Mouse (Mus musculus) kidney, embryonic 15.5 days (tissue): Measurements from ENCODE around the gene Dpf2. TPM values are rescaled to one million over a fixed set of nuclear protein-coding genes. Genes with fewer than 3 reads are reported as not detected.
A peak's percentile ranks its signal among the peaks of the same experiment; 100 is the strongest.

ENCODE experiments used
- ATAC-seq: fragments of 200-750 bp; cut with Nextera tagmentation; replicated peaks from 2 replicates; pipeline ENCODE4 v1.8.0; 2017; ENCODE audit warnings: moderate TSS enrichment; ENCODE audit not compliant: low FRiP score
- H3K27ac ChIP-seq: fragments of 300-500 bp; sonication (generic); 2 replicates; pipeline ENCODE4 v1.5.1; 2015; ENCODE audit warnings: mild to moderate bottlenecking, inconsistent platforms
- H3K27me3 ChIP-seq: fragments of 300-500 bp; sonication (generic); 2 replicates; pipeline ENCODE4 v1.6.1; 2015; ENCODE audit warnings: inconsistent platforms
- H3K36me3 ChIP-seq: fragments of 300-500 bp; sonication (generic); 2 replicates; pipeline ENCODE4 v1.6.1; 2015; ENCODE audit warnings: inconsistent platforms
- H3K4me1 ChIP-seq: fragments of 300-500 bp; sonication (generic); 2 replicates; pipeline ENCODE4 v1.6.1; 2015; ENCODE audit warnings: inconsistent platforms
- H3K4me2 ChIP-seq: fragments of 300-500 bp; sonication (generic); 2 replicates; pipeline ENCODE4 v1.6.1; 2015; ENCODE audit warnings: moderate library complexity, mild to moderate bottlenecking, inconsistent platforms
- H3K4me3 ChIP-seq: fragments of 300-500 bp; sonication (generic); replicated peaks from 2 replicates; pipeline ENCODE4 v1.5.1; 2015; ENCODE audit warnings: mild to moderate bottlenecking, inconsistent platforms
- H3K9ac ChIP-seq: fragments of 300-500 bp; sonication (generic); 2 replicates; pipeline ENCODE4 v1.6.1; 2015; ENCODE audit warnings: mild to moderate bottlenecking, inconsistent platforms
- H3K9me3 ChIP-seq: fragments of 300-500 bp; sonication (generic); replicated peaks from 2 replicates; pipeline ENCODE4 v1.6.1; 2016; ENCODE audit warnings: inconsistent platforms
- WGBS: fragments of 180-500 bp; shearing (Covaris S2); methylation state at CpG from one replicate; pipeline ENCODE4 v1.1.7; 2015; ENCODE audit warnings: mixed read lengths; 5-methylcytosine and 5-hydroxymethylcytosine counted together
- polyA plus RNA-seq: library from polyadenylated mRNA; unstranded; fragments of >200 nt; fragmentation: Nextera tagmentation; extraction: Ambion mirVana; gene quantifications from 2 replicates; pipeline ENCODE4 v1.2.1, GENCODE M21; 2015

Gene Dpf2
- polyA plus RNA-seq, result 166 and 178 TPM in 2 replicates

DNA sequence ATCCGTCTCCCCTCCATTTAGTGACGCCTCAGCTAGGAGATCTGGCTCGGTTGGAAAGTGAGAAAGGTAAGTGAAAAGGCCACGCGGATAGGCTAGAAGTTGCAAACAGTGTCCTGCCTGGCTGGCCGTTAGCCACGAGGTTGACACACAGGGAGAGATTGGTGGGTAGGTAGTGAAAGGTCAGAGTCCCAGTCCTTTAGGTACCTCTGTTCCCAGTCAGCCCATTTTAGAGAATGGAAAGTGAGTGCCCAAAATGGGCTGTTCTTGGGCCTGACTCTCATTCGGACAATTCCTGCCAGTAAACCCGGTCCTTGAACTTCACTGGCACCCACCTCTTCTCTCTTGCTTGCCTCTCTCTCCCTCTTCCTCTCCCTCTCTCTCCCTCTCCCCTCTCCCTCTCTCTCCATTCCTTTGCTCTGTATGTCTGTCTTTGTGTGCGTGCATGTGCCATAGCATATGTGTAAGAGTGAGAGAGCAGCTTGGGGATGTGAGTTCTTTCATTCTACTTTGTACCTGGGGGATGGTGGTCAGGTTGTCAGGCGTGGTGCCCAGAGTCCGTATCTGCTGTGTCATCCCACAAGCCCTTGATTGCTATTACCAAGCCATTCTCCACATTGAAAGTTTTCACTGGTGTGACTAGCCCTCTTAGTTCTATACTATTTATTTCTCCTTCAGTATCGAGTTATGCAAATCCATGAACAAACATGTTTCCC, at the start of gene Dpf2:
Dpf2 (minus strand) TSS at position 4 of the 713 bp plus-strand sequence.
- H3K4me3 ChIP-seq, result peak within 1 kb of the TSS; percentile 98
- peak; percentile 63; the same call in 1 of the 2 replicates for ATAC-seq
- peaks cover 36% of the 10 kb centered on the region for H3K36me3 ChIP-seq
- H3K9me3 ChIP-seq, result no peaks in the 10 kb centered on the region
- peak within 1 kb of the TSS; percentile 97 for H3K9ac ChIP-seq
- peak within 1 kb of the TSS; percentile 94 for H3K27ac ChIP-seq
- peak within 1 kb of the TSS; percentile 71 for H3K4me2 ChIP-seq
- 18% methylated on average over 13 of the region's 13 CpGs for WGBS
- no peaks in the 10 kb centered on the region for H3K27me3 ChIP-seq
- H3K4me1 ChIP-seq, result peaks cover 32% of the 10 kb centered on the region

DNA sequence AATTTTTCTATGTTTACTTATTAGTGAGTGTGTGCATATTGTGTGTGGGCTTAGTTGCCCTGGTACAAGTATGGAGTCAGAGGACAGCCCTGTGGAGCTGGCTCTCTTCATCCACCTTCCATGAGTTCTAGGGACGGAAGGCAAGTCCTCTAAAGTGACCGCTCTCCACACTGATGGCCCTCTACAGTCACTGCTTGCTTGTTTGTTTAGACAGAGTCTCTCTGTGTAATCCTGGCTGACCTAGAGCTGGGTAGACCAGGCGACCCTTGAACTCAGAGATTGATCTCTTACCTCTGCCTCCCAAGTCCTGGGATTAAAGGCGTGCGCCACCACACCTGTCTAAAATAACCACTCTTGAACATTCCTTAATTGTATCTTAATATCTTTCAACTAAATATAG, 44.6 kb upstream of the Dpf2 start:
- WGBS, result 86% methylated on average over 5 of the region's 5 CpGs
- peaks cover 58% of the 10 kb centered on the region for H3K36me3 ChIP-seq
- 0 out of 2 replicates have a peak overlapping the region, but pooled peaks have one; percentile 29 for H3K27ac ChIP-seq
- H3K4me1 ChIP-seq, result peaks cover 59% of the 10 kb centered on the region
- H3K27me3 ChIP-seq, result no peaks in the 10 kb centered on the region
- H3K9ac ChIP-seq, result no peak overlapping the region
- no peak overlapping the region for H3K4me3 ChIP-seq
- ATAC-seq, result no peak
- H3K4me2 ChIP-seq, result no peak overlapping the region
- no peaks in the 10 kb centered on the region for H3K9me3 ChIP-seq

DNA sequence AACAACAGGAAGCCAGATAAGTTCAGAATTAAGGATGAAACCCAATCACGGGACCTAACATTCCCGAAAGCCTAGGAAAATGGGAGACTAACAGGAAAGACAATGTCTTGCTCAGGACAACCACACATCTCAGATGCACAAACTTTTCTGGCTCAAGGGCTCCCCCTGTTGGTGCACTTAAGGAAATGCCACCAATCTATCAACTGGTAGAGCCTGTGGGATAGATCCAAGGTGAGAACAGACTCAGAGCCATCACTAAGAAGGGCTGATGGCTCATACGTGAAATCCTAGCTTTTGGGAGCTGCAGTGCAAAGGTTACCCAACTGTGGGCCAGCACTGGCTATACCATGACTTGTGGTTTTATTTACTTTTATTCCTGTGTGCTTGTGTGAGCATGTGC, 43.9 kb upstream of the Dpf2 start:
- peaks cover 61% of the 10 kb centered on the region for H3K4me1 ChIP-seq
- H3K9me3 ChIP-seq, result no peaks in the 10 kb centered on the region
- ATAC-seq, result peak; percentile 34; the same call in 1 of the 2 replicates
- H3K4me3 ChIP-seq, result peak overlapping the region; percentile 22; the same call in 1 of the 2 replicates
- H3K27ac ChIP-seq, result peak overlapping the region; percentile 87
- no peaks in the 10 kb centered on the region for H3K27me3 ChIP-seq
- 13% methylated on average over 3 of the region's 3 CpGs for WGBS
- peaks cover 61% of the 10 kb centered on the region for H3K36me3 ChIP-seq
- H3K4me2 ChIP-seq, result peak overlapping the region; percentile 48; the same call in 1 of the 2 replicates
- H3K9ac ChIP-seq, result no peak overlapping the region

- Histone ChIP-seq H3K9ac (no peak overlapping the region), H3K9me3 (no peaks in the 10 kb centered on the region), H3K27me3 (no peaks in the 10 kb centered on the region), H3K36me3 (peaks cover 65% of the 10 kb centered on the region), H3K4me3 (peak overlapping the region; percentile 22), H3K4me2 (peak overlapping the region; percentile 48), H3K4me1 (peaks cover 57% of the 10 kb centered on the region), H3K27ac (peak overlapping the region; percentile 87)
- 51% methylated on average over 28 of the region's 28 CpGs for WGBS
- peak; percentile 57 for ATAC-seq
Measured at GRCm38 (mm10) chr19:5955704-5956670, 43.2 kb upstream of the Dpf2 start.

- H3K36me3 ChIP-seq, result peaks cover 66% of the 10 kb centered on the region
- no peak for ATAC-seq
- WGBS, result 65% methylated on average over 10 of the region's 10 CpGs
- H3K4me2 ChIP-seq, result 0 out of 2 replicates have a peak overlapping the region, but pooled peaks have one; percentile 48
- H3K4me3 ChIP-seq, result no peak overlapping the region
- H3K27ac ChIP-seq, result peak overlapping the region; percentile 87
- H3K9ac ChIP-seq, result no peak overlapping the region
- H3K27me3 ChIP-seq, result no peaks in the 10 kb centered on the region
- no peaks in the 10 kb centered on the region for H3K9me3 ChIP-seq
- H3K4me1 ChIP-seq, result peaks cover 58% of the 10 kb centered on the region
Measured at GRCm38 (mm10) chr19:5954936-5955335, 42.1 kb upstream of the Dpf2 start.

- H3K9ac ChIP-seq, result no peak overlapping the region
- peak overlapping the region; percentile 87 for H3K27ac ChIP-seq
- no peaks in the 10 kb centered on the region for H3K27me3 ChIP-seq
- 0 out of 2 replicates have a peak, but pooled peaks have one; percentile 5 for ATAC-seq
- 37% methylated on average over 22 of the region's 22 CpGs for WGBS
- H3K4me3 ChIP-seq, result no peak overlapping the region
- H3K9me3 ChIP-seq, result no peaks in the 10 kb centered on the region
- peak overlapping the region; percentile 21; the same call in 1 of the 2 replicates for H3K4me2 ChIP-seq
- peaks cover 58% of the 10 kb centered on the region for H3K4me1 ChIP-seq
- H3K36me3 ChIP-seq, result peaks cover 66% of the 10 kb centered on the region
Measured at GRCm38 (mm10) chr19:5954031-5954710, 41.4 kb upstream of the Dpf2 start.

GRCm38 (mm10) chr19:5953201-5953770, 40.5 kb upstream of the Dpf2 start:
- Histone ChIP-seq H3K4me1 (peaks cover 58% of the 10 kb centered on the region), H3K4me2 (no peak overlapping the region), H3K27me3 (no peaks in the 10 kb centered on the region), H3K9me3 (no peaks in the 10 kb centered on the region), H3K4me3 (no peak overlapping the region), H3K36me3 (peaks cover 66% of the 10 kb centered on the region), H3K27ac (peak overlapping the region; percentile 87), H3K9ac (no peak overlapping the region)
- 90% methylated on average over 19 of the region's 19 CpGs for WGBS
- ATAC-seq, result no peak

DNA sequence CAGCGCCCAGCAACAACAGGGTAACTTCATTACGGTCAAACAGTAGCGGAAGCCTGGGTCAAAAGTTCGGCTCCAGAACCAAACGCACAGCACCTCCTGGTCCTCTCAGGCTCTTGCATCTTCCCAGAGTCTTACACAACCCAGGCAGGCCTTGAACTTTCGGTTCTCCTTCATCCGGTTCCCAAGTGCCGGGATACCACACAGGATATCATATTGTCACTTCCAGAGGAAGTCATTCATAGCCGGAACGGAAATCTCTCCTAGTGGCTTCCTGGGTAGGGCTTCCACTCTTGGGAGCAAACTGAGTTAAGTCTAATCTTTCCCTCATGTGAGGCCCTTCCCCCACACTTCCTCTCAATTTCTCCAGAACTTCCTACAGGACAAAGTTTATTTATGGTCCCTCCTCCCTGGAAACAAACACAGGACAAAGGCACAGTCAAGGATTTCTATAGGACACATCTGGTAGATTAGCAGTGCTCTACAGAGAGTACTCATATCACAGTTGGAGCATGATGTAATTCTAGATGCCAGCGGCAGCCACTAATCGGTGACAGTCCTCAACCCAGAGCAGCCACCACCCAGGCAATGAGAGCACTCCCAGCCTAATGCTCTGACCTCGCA, 39.4 kb upstream of the Dpf2 start:
- peak; percentile 49; the same call in 1 of the 2 replicates for ATAC-seq
- Histone ChIP-seq H3K4me2 (peak overlapping the region; percentile 30; the same call in 1 of the 2 replicates), H3K27ac (peak overlapping the region; percentile 87), H3K4me1 (peaks cover 58% of the 10 kb centered on the region), H3K9ac (no peak overlapping the region), H3K9me3 (no peaks in the 10 kb centered on the region), H3K4me3 (no peak overlapping the region), H3K36me3 (peaks cover 68% of the 10 kb centered on the region), H3K27me3 (no peaks in the 10 kb centered on the region)
- 59% methylated on average over 13 of the region's 13 CpGs for WGBS

- no peaks in the 10 kb centered on the region for H3K9me3 ChIP-seq
- H3K4me1 ChIP-seq, result peaks cover 56% of the 10 kb centered on the region
- WGBS, result 87% methylated on average over 16 of the region's 16 CpGs
- H3K9ac ChIP-seq, result no peak overlapping the region
- H3K27ac ChIP-seq, result peak overlapping the region; percentile 87
- no peak overlapping the region for H3K4me3 ChIP-seq
- ATAC-seq, result no peak
- H3K27me3 ChIP-seq, result no peaks in the 10 kb centered on the region
- peaks cover 70% of the 10 kb centered on the region for H3K36me3 ChIP-seq
- H3K4me2 ChIP-seq, result peak overlapping the region; percentile 30; the same call in 1 of the 2 replicates
Measured at GRCm38 (mm10) chr19:5951631-5952030, 38.8 kb upstream of the Dpf2 start.

GRCm38 (mm10) chr19:5950218-5950617, 37.4 kb upstream of the Dpf2 start:
- no peak overlapping the region for H3K9ac ChIP-seq
- no peak overlapping the region for H3K4me3 ChIP-seq
- no peaks in the 10 kb centered on the region for H3K9me3 ChIP-seq
- peaks cover 84% of the 10 kb centered on the region for H3K36me3 ChIP-seq
- 92% methylated on average over 11 of the region's 11 CpGs for WGBS
- no peaks in the 10 kb centered on the region for H3K27me3 ChIP-seq
- H3K4me1 ChIP-seq, result peaks cover 57% of the 10 kb centered on the region
- no peak for ATAC-seq
- H3K4me2 ChIP-seq, result no peak overlapping the region
- H3K27ac ChIP-seq, result no peak overlapping the region

GRCm38 (mm10) chr19:5945891-5946290, 33.1 kb upstream of the Dpf2 start:
- Histone ChIP-seq H3K9ac (no peak overlapping the region), H3K4me2 (no peak overlapping the region), H3K27me3 (no peaks in the 10 kb centered on the region), H3K27ac (peak overlapping the region; percentile 77), H3K36me3 (peaks cover 86% of the 10 kb centered on the region), H3K4me1 (peaks cover 31% of the 10 kb centered on the region), H3K4me3 (no peak overlapping the region), H3K9me3 (no peaks in the 10 kb centered on the region)
- 58% methylated on average over 8 of the region's 8 CpGs for WGBS
- no peak for ATAC-seq
